Mouse (Mus musculus): ENCODE measurements around the gene Ppp1r12a.
"Not testable (repeated sequence)": the region's sequence is repeated elsewhere in the genome, so short reads cannot be mapped to it uniquely, and the experiment has no call there.

Gene Ppp1r12a

DNA sequence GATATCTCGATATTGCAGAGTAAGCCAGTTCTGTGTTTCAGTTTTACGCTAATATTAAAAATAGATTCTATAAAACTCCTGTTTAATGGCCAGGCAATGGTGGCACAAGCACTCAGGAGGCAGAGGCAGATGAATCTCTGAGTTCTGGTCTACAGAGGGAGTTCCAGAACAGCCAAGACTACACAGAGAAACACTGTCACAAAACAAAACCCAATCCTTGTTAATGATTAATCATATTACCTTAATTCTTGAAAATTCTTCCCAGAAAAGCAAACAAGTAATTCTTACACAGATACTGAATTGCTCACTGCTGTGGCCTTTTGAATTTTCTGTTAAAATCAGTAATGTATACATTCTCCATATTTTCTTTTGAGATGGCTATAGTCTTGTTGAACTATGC, 37.0 kb downstream of the Ppp1r12a start:
- DNase-seq (ENCODE audit: low read depth, low spot score), result no peak

DNA sequence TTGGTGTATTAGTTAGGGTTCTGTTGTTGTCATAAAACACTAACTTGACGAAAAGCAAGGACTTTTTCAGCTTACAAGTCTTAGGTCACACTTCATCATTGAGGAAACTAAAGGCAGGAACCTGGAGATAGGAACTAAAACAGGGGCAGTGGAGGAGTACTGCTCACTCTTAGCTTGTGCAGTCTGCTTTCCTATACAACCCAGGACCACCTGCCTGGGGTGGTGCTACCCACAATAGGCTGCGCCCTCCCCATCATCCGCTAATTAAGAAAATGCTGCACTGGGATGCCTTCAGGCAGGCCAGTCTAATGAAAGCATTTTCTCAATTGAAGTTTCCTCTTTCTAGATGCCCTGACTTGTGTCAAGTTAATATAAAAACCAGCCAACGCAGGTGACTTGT, 40.1 kb downstream of the Ppp1r12a start:
- DNase-seq (ENCODE audit: low read depth, low spot score), result no peak

DNA sequence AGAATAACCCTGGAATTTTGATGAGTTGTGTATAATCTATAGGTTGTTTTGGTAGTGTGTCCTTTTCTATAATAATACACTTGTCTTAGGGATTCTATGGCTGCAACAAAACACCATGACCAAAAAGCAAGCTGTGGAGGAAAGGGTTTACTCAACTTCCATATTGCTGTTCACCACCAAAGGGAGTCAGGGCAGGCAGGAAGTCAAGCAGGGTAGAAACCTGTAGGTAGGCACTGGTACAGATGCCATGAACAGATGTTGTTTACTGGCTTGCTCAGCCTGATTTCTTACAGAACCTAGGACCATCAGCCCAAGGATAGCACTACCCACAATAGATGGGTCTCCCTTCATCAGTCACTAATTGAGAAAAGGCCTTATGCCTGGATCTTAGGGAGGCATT, 41.4 kb downstream of the Ppp1r12a start:
- DNase-seq (ENCODE audit: low read depth, low spot score), result no peak

DNA sequence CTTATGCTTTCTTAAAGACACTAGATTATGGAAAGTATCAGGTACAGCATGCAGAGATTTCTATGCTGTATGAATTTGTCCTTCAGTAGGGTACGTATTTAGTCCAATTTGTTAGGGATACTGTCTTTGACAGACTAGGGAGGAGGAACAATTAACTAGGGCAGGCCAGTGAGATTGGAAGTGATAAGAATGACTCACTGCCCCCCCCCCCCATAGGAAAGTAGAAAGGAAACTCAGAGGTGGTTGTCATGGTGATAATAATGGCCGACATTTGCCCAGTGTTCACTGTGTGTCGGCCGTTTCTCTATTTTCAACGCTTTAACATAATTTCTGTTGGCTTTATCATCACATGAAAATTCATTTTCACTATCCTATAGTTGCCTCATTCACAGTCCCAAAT, 47.4 kb downstream of the Ppp1r12a start:
- no peak for DNase-seq (ENCODE audit: low read depth, low spot score)

DNA sequence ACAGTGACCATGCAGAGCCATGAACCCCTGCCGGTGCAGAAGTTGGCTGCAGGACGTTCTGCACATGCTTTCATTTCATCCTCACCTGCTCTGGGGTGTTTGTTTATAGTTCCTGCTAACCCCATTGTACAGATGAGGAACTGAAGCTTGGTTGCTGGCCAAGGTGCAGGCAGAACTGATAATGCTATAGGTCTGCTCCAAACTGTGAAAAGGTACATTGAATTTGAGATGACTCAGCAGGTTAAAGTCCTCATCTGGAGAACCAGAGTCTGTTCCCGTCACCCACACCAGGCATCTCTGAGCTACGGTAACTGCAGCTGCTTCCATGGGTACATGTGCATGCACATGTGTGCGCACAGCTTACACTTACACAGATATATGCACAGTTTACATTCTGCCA, 62.4 kb downstream of the Ppp1r12a start:
- no peak for DNase-seq (ENCODE audit: low read depth, low spot score)

DNA sequence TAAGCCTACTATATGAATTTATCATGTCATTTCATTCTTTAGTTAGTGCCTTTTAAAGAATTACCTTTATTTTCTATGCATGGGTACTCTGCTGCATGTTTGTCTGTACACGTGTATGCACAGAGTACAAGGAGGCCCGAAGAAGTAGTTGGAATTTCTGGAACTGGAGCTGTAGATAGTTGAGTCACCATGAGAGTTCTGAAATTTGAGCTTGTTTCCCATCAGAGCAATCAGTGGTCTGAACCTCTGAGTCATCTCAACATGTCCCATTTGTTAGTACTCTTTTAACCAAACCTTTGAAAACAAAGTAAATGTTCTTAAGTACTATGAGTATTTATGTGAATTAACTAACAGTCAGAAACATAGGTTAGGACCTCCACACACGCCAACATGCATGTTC, 75.1 kb downstream of the Ppp1r12a start:
- no peak for DNase-seq (ENCODE audit: low read depth, low spot score)

DNA sequence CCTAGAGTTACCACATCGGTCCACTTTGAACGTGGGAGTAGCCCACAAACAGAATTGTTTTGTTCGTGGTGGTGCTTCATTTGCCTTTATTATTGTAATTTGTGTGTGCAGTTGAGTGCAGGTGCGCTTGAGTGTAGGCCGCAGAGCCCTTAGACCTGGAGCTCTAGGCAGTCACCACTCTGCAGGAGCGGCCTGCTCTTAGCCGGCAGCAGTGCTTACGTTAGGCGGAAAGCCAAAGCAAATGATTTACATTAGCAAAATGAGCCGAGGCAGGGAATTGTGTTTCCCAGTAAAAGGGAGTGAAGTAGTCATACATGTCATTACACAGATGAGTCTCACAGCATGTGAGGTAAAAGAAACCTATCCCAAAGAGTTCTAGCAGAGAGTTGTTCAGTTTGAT, 77.1 kb downstream of the Ppp1r12a start:
- DNase-seq (ENCODE audit: low read depth, low spot score), result no peak

DNA sequence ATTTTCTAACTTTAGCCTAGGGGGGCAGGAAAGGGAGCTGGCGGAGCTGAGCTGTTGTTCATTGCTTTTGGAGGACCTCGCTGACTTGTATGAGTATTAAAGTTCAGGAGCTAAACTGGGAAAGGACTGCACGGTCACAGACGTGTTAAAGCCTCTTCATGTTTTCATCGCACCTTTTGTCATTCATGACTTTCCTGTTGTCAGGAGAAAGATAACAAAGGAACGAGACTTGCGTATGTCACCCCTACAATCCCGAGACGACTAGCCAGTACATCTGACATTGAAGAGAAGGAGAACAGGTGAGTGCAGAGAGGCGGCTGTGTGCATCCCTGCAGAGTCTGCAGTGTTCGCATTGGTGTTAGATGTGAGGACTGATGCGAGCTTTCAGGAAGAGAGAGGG, 88.7 kb downstream of the Ppp1r12a start:
- no peak for DNase-seq (ENCODE audit: low read depth, low spot score)

DNA sequence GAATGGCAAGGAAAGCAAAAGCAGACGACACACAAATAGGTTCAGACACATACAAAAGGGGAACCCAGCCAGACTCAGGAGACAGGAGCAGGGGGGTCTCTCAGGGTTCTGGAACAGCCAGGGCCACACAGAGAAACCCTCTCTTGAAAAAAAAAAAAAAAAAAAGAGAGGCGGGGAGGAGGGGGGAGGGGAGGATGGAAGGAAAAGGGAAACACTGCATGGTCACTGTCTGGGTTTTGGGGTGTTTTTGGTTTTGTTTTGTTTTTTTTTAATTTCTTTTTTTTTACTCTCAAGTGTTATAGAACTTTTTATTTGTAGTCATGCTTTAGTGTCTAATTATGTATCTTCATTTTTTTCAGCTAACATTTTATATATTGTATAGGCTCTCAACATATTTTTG, 89.2 kb downstream of the Ppp1r12a start:
- no peak for DNase-seq (ENCODE audit: low read depth, low spot score)

DNA sequence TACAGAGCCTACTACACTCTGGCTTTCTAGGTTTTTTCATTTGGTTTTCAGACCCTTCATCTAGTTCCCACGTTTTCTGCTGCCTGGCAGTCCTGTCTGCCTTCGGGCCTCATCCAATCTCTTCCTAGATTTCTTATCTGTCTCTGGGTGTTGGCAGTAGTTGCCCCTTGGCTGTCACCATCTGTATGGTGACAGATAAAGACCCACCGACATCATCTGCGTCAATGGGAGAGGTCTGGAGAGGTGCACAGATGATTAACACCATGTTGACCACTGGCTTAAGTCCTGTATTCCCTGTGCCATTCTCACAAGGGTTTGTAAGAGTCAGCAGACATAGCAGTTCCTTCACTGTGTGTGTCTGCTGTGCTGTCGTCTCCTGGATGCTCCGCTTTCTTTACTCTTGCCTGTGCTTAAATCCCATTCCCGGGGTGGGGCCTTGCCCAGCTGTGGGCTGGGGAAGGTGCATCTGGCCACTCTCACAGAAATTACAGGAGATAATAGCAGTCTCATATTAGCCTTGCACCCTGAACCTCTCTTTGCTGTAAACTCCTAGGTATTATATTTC, 93.9 kb downstream of the Ppp1r12a start:
- no peak for DNase-seq (ENCODE audit: low read depth, low spot score)

DNA sequence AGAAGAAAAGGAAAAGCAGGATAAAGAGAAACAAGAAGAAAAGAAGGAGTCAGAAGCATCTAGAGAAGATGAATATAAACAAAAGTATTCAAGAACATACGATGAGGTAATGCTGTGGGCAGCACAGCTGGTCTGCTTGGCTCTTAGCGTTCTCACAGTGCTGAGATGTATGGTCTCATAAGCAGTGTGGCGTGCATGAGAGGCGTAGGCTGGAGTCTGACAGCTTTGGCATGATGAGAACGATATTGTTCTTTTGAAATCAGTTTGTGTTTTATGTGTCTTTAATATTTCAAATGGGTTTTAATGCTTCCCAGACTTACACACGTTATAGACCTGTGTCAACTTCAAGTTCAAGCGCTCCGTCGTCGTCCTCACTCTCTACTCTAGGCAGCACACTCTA, 98.9 kb downstream of the Ppp1r12a start:
- DNase-seq (ENCODE audit: low read depth, low spot score), result no peak

DNA sequence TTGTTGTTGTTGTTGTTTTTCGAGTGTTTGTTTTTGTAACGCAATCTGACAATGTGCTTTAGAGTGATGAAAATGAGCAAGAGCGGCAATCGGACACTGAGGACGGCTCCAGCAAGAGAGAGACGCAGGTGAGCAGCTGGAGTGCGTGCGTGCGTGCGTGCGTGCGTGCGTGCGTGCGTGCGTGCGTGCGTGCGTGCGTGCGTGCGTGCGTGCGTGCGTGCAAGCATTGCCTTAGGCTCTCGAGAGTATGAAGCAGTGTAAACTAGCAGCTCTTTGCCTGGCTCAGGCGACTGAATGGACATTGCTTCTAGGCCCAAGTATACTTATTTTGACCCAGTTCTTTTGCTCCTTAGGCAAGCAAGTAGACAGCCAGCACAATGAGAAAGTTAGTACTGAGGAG, 102.6 kb downstream of the Ppp1r12a start:
- DNase-seq (ENCODE audit: low read depth, low spot score), result no peak

DNA sequence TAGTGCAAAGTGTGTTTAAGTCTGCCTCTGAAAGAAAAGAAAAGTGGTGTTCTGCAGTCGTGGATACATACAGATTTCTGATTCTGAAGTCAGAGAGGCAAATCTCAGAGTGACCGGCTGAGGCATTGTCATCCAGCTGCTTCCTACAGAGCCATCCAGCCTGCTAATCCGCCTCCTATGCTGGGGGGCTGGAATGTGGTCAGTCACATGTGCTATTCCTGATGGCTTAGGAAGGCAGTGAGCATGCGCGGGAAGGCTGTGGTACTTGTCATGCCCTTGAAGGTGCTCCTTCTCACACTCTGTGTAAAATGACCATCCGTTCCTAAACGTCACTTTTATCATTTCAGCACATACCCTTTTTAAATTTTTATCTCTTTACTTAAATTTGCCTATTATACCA, 109.2 kb downstream of the Ppp1r12a start:
- DNase-seq (ENCODE audit: low read depth, low spot score), result no peak

DNA sequence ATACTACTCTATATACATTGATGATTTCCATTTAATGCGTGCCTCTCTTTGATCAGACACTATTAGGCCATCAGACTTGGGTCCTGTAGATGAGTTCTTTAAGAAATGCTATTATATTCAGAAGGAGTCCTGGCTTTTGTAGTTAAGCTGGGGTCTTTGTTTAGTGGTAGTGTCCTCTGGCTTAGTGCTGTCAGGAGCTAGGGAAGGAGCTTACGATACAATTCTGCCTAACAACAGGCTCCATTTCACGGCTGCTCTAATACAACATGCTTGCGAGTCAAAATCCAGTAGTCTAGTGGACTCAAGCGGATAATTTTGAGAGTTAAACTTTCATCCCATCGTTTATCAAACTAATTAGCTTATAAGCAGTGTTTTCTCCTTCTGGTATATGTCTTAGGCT, 114.7 kb downstream of the Ppp1r12a start:
- no peak for DNase-seq (ENCODE audit: low read depth, low spot score)

DNA sequence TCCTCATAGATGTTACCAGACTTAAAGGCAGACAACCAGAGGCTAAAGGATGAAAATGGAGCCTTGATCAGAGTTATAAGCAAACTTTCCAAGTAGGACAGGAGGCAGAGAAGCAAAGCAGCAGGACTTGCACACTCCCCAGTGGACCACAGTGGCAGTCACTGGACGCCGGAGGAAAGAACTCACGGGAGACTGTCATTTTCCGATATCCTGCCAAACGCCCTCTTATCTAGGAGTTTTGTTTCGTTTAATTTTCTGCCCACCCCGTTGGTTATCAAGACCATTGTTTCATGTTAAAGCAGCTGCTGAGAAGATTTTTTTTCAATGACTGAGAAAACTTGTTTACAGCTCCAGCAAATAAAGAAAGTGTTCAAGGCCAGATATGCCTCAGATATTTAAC, 115.2 kb downstream of the Ppp1r12a start:
- no peak for DNase-seq (ENCODE audit: low read depth, low spot score)

DNA sequence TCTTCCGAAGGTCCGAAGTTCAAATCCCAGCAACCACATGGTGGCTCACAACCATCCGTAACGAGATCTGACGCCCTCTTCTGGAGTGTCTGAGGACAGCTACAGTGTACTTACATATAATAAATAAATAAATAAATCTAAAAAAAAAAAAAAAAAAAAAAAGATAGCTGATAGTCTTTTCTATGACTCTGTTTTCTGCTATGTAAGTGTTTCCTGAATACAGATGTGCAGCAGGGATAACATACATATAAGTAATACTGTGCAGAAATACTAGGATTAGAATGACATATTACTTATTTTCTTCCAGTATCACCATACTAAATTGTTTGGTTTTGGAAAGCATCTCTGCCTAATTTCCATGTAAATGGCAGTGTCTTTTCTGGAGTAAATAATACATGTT, 119.1 kb downstream of the Ppp1r12a start:
- DNase-seq (ENCODE audit: low read depth, low spot score), result not testable (repeated sequence)

DNA sequence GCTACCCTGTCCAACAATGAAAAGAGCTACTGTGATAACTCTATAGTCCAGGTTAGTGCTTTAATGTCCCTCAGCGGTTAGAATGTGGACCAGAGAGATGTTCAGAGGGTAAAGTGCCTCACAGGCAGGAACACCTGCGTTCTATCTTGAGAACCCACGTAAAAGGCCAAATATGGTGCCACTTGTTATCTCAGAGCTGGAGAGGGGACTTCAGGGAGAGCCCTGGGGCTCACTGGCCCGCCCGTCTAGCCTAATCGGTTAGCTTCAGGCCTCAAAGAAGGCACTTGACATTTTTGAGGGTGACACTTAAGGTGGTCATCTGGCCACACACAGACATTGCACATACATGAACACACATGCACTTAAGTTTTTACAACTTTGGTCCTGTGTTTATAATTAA, 120.4 kb downstream of the Ppp1r12a start:
- no peak for DNase-seq (ENCODE audit: low read depth, low spot score)

DNA sequence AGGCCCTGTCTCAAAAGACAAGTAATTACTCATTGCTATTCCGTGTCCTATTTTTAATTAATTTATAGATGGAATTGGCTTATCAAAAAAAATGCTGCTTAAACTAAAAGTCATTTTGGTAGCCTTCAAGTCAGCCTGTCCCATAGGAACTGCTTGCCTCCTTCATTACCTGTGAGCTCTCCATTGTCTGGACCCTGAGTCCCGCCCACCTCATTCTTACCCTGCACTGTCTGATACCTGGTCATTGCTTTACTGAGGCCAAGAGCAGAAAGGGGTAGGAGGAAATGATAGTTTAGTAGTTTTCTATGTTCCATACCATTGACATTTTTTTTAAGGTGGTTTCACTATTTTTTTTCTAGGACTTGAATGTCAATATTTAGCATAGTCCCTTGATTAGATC, 121.4 kb downstream of the Ppp1r12a start:
- DNase-seq (ENCODE audit: low read depth, low spot score), result no peak

DNA sequence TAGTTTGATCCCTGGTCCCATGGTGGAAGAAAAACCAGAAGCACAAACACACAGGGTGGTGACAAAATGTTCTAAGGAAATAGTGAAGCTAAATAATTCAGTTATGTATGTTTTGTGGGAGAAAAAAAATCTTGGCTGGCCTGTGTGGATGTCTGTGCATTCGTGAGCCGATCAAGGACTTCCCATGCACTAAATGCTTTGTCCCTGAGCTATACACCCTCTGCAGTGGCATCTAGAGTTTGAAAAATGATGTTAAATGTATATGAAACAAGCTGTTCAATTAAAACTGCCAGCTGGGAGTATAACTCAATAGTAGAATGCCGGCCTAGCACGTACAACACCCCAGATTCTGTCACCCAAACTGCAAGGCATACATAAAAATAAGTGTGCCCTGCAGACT, 121.8 kb downstream of the Ppp1r12a start:
- DNase-seq (ENCODE audit: low read depth, low spot score), result no peak

DNA sequence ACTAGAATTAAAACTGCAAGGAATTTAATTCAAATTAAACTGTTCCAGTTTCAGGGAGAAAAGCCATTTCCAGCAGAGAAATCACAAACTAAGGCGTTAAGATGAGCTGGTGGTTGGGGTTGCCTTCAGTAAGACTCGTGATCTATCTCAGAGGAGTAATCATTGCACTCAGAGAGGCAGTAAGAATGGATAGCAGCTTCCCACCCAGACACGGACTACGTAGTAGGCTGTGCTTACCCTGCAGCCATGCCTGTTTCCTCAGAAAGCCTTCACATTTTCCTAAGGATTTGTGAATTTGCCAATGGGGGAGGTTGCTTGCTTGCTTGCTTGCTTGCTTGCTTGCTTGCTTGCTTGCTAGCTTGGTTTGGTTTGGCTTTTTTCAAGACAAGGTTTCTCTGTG, 122.5 kb downstream of the Ppp1r12a start:
- no peak for DNase-seq (ENCODE audit: low read depth, low spot score)

DNA sequence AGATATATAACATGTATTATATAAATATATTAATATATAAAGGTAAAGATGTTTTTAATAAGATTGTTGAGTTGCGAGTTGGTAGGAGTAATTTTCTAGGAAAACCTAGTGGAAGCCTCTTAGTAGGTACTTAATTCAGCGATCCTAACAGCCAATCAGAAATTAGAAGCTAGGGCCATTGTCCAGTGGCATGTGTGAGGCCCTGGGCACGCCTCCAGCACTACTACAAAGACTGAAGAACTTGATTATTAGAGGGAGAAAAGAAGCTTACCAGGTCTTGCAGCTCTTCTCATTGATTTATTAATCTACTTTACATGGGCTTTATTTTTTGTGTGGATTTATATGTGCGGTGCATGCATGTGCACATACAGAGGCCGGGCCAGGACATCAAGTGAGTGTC, 123.0 kb downstream of the Ppp1r12a start:
- no peak for DNase-seq (ENCODE audit: low read depth, low spot score)

DNA sequence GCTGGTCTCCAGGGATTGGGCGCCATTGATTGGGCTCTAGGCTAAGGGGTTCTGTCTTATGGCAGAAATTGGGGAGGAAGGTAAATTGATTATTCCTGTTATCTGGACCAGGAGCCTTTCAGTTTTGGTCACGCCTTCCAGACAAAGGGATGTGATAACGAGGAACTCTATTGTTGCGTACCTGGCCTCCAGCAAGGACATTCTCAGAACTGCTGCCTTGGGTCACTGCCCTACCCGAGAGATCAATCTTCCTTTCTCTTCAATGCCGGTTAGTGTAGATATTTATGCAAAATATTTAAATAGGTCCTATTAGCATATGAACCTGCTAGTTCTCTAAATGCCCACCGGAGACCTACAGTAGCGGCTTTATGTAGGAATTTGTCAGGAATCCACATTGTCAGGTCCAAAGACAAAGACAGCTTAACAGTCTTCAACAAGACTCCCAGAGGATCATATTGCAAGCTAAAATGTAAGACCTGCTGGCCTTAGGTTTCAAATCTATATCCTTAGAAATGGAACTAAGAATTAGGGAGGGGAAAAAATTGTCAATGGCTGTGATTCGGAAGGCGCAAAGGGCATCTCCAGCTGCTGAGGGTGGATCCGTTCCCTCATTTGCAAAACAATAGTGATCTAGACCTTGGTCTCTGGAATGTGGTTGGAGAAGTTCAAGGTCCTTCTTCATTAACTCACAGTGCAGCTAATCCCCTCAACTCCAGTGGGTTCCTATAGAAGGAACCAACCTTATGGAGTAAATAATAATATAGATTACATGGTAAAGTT, 124.9 kb downstream of the Ppp1r12a start:
- no peak for DNase-seq (ENCODE audit: low read depth, low spot score)

DNA sequence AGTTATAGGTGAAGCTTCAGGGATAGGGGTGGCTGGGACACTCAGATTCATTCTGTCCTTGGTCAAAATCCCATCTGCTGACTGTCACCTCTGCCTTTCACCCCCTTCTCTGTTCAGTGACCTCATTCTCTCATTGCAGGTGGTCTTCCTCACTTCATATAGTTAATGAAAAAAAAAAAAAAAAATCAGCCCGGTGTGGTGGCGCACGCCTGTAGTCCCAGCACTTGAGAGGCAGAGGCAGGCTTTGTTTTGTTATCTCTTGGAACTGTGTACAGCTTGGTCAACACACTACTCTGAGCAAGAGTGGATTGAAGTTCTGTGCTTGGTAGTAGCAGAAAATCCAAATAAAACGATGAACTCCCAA, 125.4 kb downstream of the Ppp1r12a start:
- DNase-seq (ENCODE audit: low read depth, low spot score), result no peak

DNA sequence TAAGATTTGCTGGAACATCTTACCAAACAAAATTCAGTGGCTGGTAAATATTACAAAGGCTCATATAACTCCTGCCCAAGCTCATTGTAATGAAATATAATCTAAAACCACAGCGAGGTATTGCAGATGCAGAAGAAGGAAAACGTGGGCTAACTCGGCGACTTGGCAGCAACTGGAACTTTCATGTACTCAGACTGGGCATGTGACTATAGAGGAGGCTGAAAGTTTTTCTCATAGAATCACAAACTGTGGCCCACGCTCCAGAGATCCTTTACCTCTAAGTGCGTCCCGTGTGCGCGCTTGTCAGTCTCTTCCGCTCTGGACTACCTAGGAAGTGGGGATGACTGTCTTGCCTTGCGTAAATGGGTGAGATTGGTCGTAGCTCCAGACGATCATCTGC, 128.1 kb downstream of the Ppp1r12a start:
- no peak for DNase-seq (ENCODE audit: low read depth, low spot score)

All from embryo, embryonic 11.5 days (tissue).